ENCODE assay signal across 15 mouse cellular contexts in the genomic region with DNA sequence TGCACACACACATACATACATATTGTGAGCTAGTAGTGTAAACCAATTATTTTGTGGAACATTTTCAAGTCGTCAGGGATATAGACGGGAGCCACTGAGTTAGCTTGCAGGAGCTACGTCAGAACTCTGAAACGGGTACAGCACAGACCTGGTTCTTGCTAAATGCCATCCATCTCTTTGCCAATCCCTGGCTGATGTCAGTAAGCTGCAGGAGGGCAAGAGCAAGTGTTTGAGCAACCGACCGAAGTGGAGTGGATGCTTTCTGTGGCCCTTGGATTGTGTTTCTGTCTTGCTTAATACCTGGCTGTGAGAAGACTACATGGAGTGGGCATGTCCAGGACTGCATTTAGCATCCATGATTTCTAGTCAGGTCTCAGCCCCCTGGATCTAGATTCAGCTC.
"Had no signal": no experiment of that assay in that cellular context is flagged by ENCODE, and none has a peak within 500 bp of the region (broad histone marks: within the 10 kb centered on the region; RNA-seq: fewer than 3 reads in every experiment).

No protein-coding gene starts in this region.

- H3K4me1 ChIP-seq: limb, embryonic 10.5 days; stomach, embryonic 15.5 days had no signal

- H3K27ac ChIP-seq: kidney, postnatal 0 days; layer of hippocampus, adult 2 months; limb, embryonic 10.5 days; limb, embryonic 13.5 days; liver, embryonic 14.5 days; stomach, embryonic 15.5 days had no signal

- H3K4me3 ChIP-seq: layer of hippocampus, adult 2 months; limb, embryonic 10.5 days; limb, embryonic 13.5 days; stomach, embryonic 15.5 days had no signal

- DNase-seq: kidney, postnatal 25 days; layer of hippocampus, adult 9-11 months; liver, postnatal 0 days; lung, postnatal 14 days; lung, postnatal 4 days; midbrain, embryonic 14.5 days; right cerebral cortex, postnatal 25 days; spleen, adult 18-20 months; thymus, postnatal 25 days had no signal
